ENCODE assay signal across 8 mouse cellular contexts in the genomic region with DNA sequence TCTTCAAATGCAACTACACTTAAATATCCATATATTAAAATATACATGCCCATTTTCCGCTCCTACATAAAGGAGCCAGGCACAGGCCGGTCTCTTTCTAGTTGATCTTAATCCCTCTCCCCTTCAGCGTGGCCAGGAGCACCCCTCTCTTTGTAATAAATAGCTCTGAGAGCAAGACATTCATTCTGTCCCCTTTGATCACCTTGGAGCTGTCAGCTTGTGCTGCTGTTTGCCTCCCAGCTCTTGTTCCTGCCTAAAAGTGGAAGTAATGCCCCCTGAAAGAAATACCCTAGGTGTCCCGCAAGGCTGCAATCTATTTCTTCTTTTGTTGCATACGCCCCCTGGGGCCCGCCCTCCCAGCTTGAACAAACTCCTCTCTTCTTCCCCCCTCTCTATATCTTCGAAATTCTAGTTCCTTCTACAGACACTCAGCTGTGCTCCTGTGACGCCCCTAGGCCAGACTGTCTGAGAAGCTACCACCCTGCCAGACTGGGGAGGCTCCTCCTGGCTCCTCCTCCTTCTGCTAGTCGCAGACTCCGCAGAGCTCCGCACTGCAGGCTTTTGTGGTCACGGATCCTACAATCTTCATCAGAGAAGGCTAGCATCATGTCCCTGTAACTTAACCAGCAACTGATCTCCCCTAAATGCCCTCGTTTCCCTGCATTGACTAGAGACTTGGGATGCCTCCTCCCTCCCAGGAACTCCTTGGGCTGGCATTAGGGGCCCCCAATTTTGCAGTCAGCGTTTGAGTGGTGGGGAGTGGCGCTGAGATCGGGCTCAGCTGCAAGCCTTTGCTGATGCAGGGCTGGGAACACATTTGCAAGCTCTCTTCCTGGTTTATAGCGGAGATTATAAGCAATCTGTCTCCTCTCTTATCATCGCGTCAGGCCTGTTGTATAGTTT.
DNase-seq lines count a peak whose midpoint lies in the region; ATAC-seq and TF ChIP-seq lines count a peak whose summit lies in the region.

No protein-coding gene starts in this region.

- peak; percentile 35 for DNase-seq in adrenal gland, postnatal 10 days
- DNase-seq in adrenal gland, adult 8-10 months = no peak
- peak; percentile 93 for DNase-seq in forebrain, embryonic 10.5 days (ENCODE audit: extremely low spot score, low spot score)
- DNase-seq in layer of hippocampus, adult 2 months (ENCODE audit: low spot score in 2 of 2) = peak; percentile 44 to 47
- DNase-seq in liver, postnatal 0 days = no peak
- peak; percentile 76 for DNase-seq in retina, embryonic 14.5 days (ENCODE audit: low spot score)
- no peak for DNase-seq in MN1 (ENCODE audit: low spot score)

- H3K4me1 ChIP-seq in forebrain, embryonic 10.5 days = peaks cover 47% of the 10 kb centered on the region
- peaks cover 0 to 2% of the 10 kb centered on the region in 2 experiments; a peak in 1 of 4 replicates for H3K4me1 ChIP-seq in heart, embryonic 14.5 days (ENCODE audit: control insufficient read depth in 2 of 2, insufficient read depth in 2 of 2, low read length in 2 of 2)
- H3K4me1 ChIP-seq in liver, postnatal 0 days (ENCODE audit: insufficient read depth) = no peaks in the 10 kb centered on the region

- H3K36me3 ChIP-seq in forebrain, embryonic 10.5 days (replicated peaks) = no peaks in the 10 kb centered on the region
- H3K36me3 ChIP-seq in heart, embryonic 14.5 days (ENCODE audit: control insufficient read depth, insufficient read depth, low read length) = no peaks in the 10 kb centered on the region
- H3K36me3 ChIP-seq in liver, postnatal 0 days (replicated peaks; ENCODE audit: insufficient read depth, low read length) = no peaks in the 10 kb centered on the region

- ATAC-seq in heart, embryonic 14.5 days (ENCODE audit: insufficient number of reproducible peaks, insufficient read depth, low FRiP score, low read depth) = 0 out of 2 replicates have a peak, but pooled peaks have one; percentile 56
- no peak for ATAC-seq in liver, postnatal 0 days

- H3K4me2 ChIP-seq in heart, embryonic 14.5 days (ENCODE audit: low read length) = peak overlapping the region; percentile 75
- H3K4me2 ChIP-seq in liver, postnatal 0 days (ENCODE audit: low read depth, low read length) = peak overlapping the region; percentile 38; the same call in 1 of the 2 replicates

- 3% methylated on average over 19 of the region's 19 CpGs for WGBS in forebrain, embryonic 10.5 days
- 11% methylated on average over 19 of the region's 19 CpGs for WGBS in heart, embryonic 14.5 days
- 6% methylated on average over 19 of the region's 19 CpGs for WGBS in liver, postnatal 0 days (ENCODE audit: insufficient replicate concordance)

- no peaks in the 10 kb centered on the region for H3K9me3 ChIP-seq in forebrain, embryonic 10.5 days
- H3K9me3 ChIP-seq in heart, embryonic 14.5 days (ENCODE audit: control insufficient read depth, low read length) = no peaks in the 10 kb centered on the region
- H3K9me3 ChIP-seq in liver, postnatal 0 days (ENCODE audit: low read length) = no peaks in the 10 kb centered on the region

- H3K9ac ChIP-seq in heart, embryonic 14.5 days (ENCODE audit: low read length) = peak overlapping the region; percentile 66
- no peak overlapping the region for H3K9ac ChIP-seq in liver, postnatal 0 days (replicated peaks)

- no peak for TF ChIP-seq EP300 in liver, postnatal 0 days (IDR thresholded peaks at IDR 0.05; ENCODE audit: low read depth)

- TF ChIP-seq CTCF in layer of hippocampus, adult 2 months (conservative IDR thresholded peaks at IDR 0.05) = peak; percentile 17; the same call in 1 of the 2 replicates
- no peak for TF ChIP-seq CTCF in liver, postnatal 0 days (IDR thresholded peaks at IDR 0.05; ENCODE audit: low read depth)

- H3K27me3 ChIP-seq in forebrain, embryonic 10.5 days (ENCODE audit: poor library complexity, severe bottlenecking) = no peaks in the 10 kb centered on the region
- H3K27me3 ChIP-seq in heart, embryonic 14.5 days (ENCODE audit: control insufficient read depth, insufficient read depth, low read length) = no peaks in the 10 kb centered on the region
- no peaks in the 10 kb centered on the region for H3K27me3 ChIP-seq in liver, postnatal 0 days (ENCODE audit: insufficient read depth, low read length)

- H3K27ac ChIP-seq in forebrain, embryonic 10.5 days = peak overlapping the region; percentile 92
- H3K27ac ChIP-seq in heart, embryonic 14.5 days (replicated peaks in 1 of 2; ENCODE audit: control insufficient read depth in 1 of 2, insufficient read depth in 1 of 2, low read depth in 2 of 2, low read length in 2 of 2) = peak overlapping the region in 1 of 2 experiments; percentile 52; a peak in 2 of 4 replicates
- H3K27ac ChIP-seq in layer of hippocampus, adult 2 months = peak overlapping the region; percentile 84
- H3K27ac ChIP-seq in liver, postnatal 0 days (ENCODE audit: low read depth) = no peak overlapping the region

- H3K4me3 ChIP-seq in forebrain, embryonic 10.5 days = peak overlapping the region; percentile 47
- peak overlapping the region; percentile 45 to 62 for H3K4me3 ChIP-seq in heart, embryonic 14.5 days (ENCODE audit: control insufficient read depth in 1 of 2, insufficient read depth in 1 of 2, low read depth in 1 of 2, low read length in 2 of 2)
- H3K4me3 ChIP-seq in layer of hippocampus, adult 2 months = peak overlapping the region; percentile 57
- no peak overlapping the region for H3K4me3 ChIP-seq in liver, postnatal 0 days (ENCODE audit: low read depth, low read length)

Comparison
In these comparisons a context has a peak if more than half of its experiments do, and no peak if none do; other contexts are left out.
1. DNase-seq: peak in adrenal gland, postnatal 10 days (single experiment), forebrain, embryonic 10.5 days (single experiment), layer of hippocampus, adult 2 months (2 of 2) and retina, embryonic 14.5 days (single experiment); none in adrenal gland, adult 8-10 months (single experiment), liver, postnatal 0 days (single experiment) and MN1 (single experiment).